ENCODE assay signal across 12 mouse cellular contexts in genomic region chr12:43860479-43860878, GRCm38 (mm10).
"Had no signal": no experiment of that assay in that cellular context is flagged by ENCODE, and none has a peak within 500 bp of the region (broad histone marks: within the 10 kb centered on the region; RNA-seq: fewer than 3 reads in every experiment).

No protein-coding gene starts in this region.

- H3K27ac ChIP-seq: kidney, postnatal 0 days; limb, embryonic 13.5 days; liver, embryonic 12.5 days; lung, embryonic 15.5 days; midbrain, embryonic 12.5 days; neural tube, embryonic 13.5 days; stomach, embryonic 15.5 days had no signal

- DNase-seq: kidney, adult 11 months; kidney, adult 9 months; kidney, postnatal 36 days; retina, postnatal 1 day; thymus, postnatal 36 days had no signal

- H3K4me3 ChIP-seq: limb, embryonic 13.5 days; liver, embryonic 12.5 days; lung, embryonic 15.5 days; midbrain, embryonic 12.5 days; neural tube, embryonic 13.5 days; stomach, embryonic 15.5 days had no signal
